Mouse (Mus musculus) heart, embryonic 13.5 days (tissue): ENCODE results near the gene Zfp85. TPM values are rescaled to one million over a fixed set of nuclear protein-coding genes. Genes with fewer than 3 reads are reported as not detected.
"Not testable (repeated sequence)": the region's sequence is repeated elsewhere in the genome, so short reads cannot be mapped to it uniquely, and the experiment has no call there.

Experiments used
- ATAC-seq: fragments of 200-750 bp; cut with Nextera tagmentation; 2 replicates; pipeline ENCODE4 v1.8.0; 2017; ENCODE audit warnings: moderate TSS enrichment; ENCODE audit not compliant: insufficient number of reproducible peaks, low FRiP score, low TSS enrichment; ENCODE audit errors: extremely low read depth
- H3K27ac ChIP-seq: fragments of 300-500 bp; sonication (generic); replicated peaks from 2 replicates; pipeline ENCODE4 v1.5.1; 2015; ENCODE audit warnings: moderate library complexity, mild to moderate bottlenecking, inconsistent platforms
- H3K27me3 ChIP-seq: fragments of 300-500 bp; sonication (generic); replicated peaks from 2 replicates; pipeline ENCODE4 v1.6.1; 2015; ENCODE audit warnings: mild to moderate bottlenecking, inconsistent platforms
- H3K36me3 ChIP-seq: fragments of 300-500 bp; sonication (generic); 2 replicates; pipeline ENCODE4 v1.6.1; 2015; ENCODE audit warnings: mild to moderate bottlenecking, inconsistent platforms
- H3K4me1 ChIP-seq: fragments of 300-500 bp; sonication (generic); 2 replicates; pipeline ENCODE4 v1.6.1; 2015; ENCODE audit warnings: inconsistent platforms
- H3K4me2 ChIP-seq: fragments of 300-500 bp; sonication (generic); 2 replicates; pipeline ENCODE4 v1.6.1; 2015; ENCODE audit warnings: inconsistent platforms, mild to moderate bottlenecking, moderate library complexity
- H3K4me3 ChIP-seq: fragments of 300-500 bp; sonication (generic); 2 replicates; pipeline ENCODE4 v1.5.1; 2015; ENCODE audit warnings: moderate library complexity, mild to moderate bottlenecking, inconsistent platforms
- H3K9ac ChIP-seq: fragments of 300-500 bp; sonication (generic); 2 replicates; pipeline ENCODE4 v1.6.1; 2015; ENCODE audit warnings: inconsistent platforms, mild to moderate bottlenecking, moderate library complexity
- H3K9me3 ChIP-seq: fragments of 300-500 bp; sonication (generic); 2 replicates; pipeline ENCODE4 v1.6.1; 2016; ENCODE audit warnings: inconsistent platforms
- WGBS: fragments of 180-500 bp; shearing (Covaris S2); methylation state at CpG from one replicate; pipeline ENCODE4 v1.1.7; 2015; ENCODE audit warnings: mixed read lengths; 5-methylcytosine and 5-hydroxymethylcytosine counted together
- polyA plus RNA-seq: library from polyadenylated mRNA; unstranded; fragments of >200 nt; fragmentation: Nextera tagmentation; extraction: Ambion mirVana; gene quantifications from 2 replicates; pipeline ENCODE4 v1.2.1, GENCODE M21; 2015

The Zfp85 gene
- polyA plus RNA-seq, 1 experiment from 2014 or later, result 2.4 TPM

DNA sequence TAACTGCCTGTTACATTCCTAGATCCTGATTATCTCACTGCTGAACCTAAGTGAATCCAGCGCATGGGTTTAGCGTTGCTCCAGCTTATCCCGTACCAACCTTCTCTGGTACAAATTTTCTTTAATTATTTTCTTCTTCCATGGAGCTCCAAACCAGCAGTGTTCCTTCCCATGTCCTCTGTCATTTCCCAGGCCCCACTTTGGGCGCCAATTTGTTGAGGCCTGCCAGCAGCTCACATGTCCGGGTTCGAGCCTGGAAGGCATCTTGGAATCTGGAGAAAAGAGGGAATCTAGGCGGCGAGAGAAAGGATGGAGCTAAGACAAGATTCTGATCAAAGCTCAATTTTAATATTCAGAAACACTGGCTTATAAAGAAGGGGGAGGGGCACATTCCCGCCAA, 20.6 kb downstream of the Zfp85 start:
- not testable (repeated sequence) for H3K36me3 ChIP-seq, H3K4me3 ChIP-seq, H3K27me3 ChIP-seq, H3K9ac ChIP-seq, H3K27ac ChIP-seq, H3K4me1 ChIP-seq, H3K4me2 ChIP-seq, ATAC-seq
- WGBS, result 85% methylated on average over 9 of the region's 9 CpGs
- peaks cover 17% of the 10 kb centered on the region for H3K9me3 ChIP-seq

DNA sequence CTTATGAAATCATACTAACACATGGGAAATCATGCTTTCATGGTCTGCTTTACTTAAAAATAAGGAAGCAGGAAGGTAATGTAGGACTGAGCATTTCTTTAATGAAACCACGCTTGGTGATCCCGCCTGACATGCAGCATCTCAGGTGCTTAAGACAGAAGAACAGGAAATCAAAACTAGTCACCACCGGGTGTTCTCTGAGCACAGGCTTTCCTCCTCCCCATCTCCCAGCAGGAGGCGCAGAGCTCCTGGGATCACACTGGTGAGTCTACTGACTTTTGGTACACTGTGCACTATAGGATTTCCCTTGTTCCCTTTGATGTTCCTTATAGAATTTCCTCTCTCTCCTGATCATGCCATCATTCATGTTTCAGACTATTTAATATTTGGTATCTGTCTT, 25.6 kb downstream of the Zfp85 start:
- Histone ChIP-seq H3K9me3 (peaks cover 11% of the 10 kb centered on the region), H3K27ac (peak overlapping the region; percentile 32; the same call in 1 of the 2 replicates), H3K4me1 (peaks cover 13% of the 10 kb centered on the region), H3K4me2 (peak overlapping the region; percentile 76), H3K4me3 (peak overlapping the region; percentile 68), H3K9ac (peak overlapping the region; percentile 84; the same call in 1 of the 2 replicates)
- H3K27me3 ChIP-seq, ATAC-seq, H3K36me3 ChIP-seq: not testable (repeated sequence)
- WGBS, result 54% methylated on average over 4 of the region's 4 CpGs

DNA sequence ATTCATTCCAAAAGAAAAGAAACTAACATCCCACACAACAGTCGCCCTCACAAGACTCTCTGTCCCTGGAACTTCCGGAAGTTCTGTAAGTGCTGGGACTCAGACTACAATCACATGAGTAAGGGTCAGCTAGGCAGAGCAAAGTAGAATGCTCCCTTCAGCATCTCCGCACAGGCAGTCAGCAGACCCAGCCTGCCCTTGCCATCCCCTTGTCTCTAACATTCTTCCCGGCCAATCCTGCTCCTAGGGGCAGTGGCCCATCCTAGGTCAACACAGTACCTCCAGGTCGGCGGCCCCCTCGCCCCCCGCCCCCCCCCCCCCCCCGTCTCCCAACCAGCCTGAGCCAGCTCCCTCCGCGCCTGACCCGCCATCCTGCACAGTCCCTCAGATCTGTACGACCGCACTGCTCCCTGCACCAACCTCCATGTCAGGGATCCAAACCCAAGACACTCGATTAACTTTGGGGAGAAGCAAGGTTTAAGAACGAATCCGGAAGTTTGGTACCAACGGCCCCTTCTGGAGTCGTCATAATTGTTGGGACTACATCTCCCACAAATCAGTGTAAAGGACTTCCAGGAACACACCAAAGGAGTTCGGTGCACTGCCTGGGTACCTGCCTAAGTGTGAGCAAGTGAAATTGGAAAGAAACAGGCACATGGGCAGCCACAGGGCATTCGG, 26.2 kb downstream of the Zfp85 start, which contains the start of gene Zfp65:
Zfp65 (minus strand) TSS at position 533 of the 678 bp plus-strand sequence.
- Histone ChIP-seq H3K36me3 (no peaks in the 10 kb centered on the region), H3K4me3 (peak within 1 kb of the TSS; percentile 68), H3K4me1 (peaks cover 13% of the 10 kb centered on the region), H3K27me3 (no peaks in the 10 kb centered on the region), H3K4me2 (peak within 1 kb of the TSS; percentile 76), H3K27ac (peak within 1 kb of the TSS; percentile 32; the same call in 1 of the 2 replicates), H3K9me3 (peaks cover 4% of the 10 kb centered on the region; the same call in 1 of the 2 replicates), H3K9ac (peak within 1 kb of the TSS; percentile 84)
- ATAC-seq, result no peak
- 6% methylated on average over 17 of the region's 21 CpGs for WGBS

DNA sequence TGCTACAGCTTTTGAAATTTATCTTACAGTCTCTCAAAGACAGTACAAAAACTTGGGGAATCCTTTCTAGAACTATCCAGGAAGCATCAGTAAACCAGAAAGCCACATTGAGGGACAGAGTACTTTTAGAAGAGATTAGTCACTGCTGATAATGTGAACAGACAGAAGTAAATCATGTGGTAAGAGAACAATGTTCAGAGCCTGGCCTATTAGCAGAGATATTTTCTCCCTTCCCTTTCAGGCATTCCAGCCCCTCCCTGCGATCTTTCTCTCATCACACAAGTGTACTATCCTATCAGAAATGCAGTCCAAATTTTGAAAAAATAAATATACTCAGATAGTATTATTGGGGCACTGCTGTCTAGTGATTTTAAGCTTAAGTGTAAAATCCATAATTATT, 26.9 kb downstream of the Zfp85 start:
- Histone ChIP-seq H3K36me3 (no peaks in the 10 kb centered on the region), H3K4me2 (peak overlapping the region; percentile 76), H3K27ac (0 out of 2 replicates have a peak overlapping the region, but pooled peaks have one; percentile 32), H3K4me3 (peak overlapping the region; percentile 68), H3K9ac (peak overlapping the region; percentile 84; the same call in 1 of the 2 replicates), H3K9me3 (no peaks in the 10 kb centered on the region), H3K27me3 (no peaks in the 10 kb centered on the region), H3K4me1 (peaks cover 17% of the 10 kb centered on the region)
- 60% methylated on average over 1 of the region's 1 CpGs for WGBS
- ATAC-seq, result no peak

DNA sequence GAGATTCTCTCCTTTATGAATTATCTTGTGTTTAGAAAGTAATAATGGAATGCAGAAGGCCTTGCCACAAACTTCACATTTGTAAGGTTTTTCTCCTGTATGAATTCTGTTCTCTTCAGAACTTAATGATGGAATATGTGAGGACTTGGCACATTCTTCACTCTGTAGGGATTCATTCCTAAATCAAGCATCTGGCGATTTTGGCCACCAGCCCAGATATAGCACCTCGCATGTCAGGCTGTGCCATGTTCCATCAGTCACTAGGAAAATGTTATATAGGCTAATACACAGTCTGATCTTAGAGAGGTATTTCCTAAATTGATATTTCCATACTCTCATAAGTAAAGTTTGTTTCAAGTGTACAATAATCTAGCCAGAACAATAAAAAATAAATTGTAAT, 29.7 kb downstream of the Zfp85 start:
- WGBS, result 50% methylated on average over 2 of the region's 2 CpGs
- H3K36me3 ChIP-seq, H3K27ac ChIP-seq, H3K4me3 ChIP-seq, ATAC-seq, H3K27me3 ChIP-seq, H3K9ac ChIP-seq, H3K4me2 ChIP-seq, H3K9me3 ChIP-seq: not testable (repeated sequence)
- peaks cover 20% of the 10 kb centered on the region for H3K4me1 ChIP-seq

DNA sequence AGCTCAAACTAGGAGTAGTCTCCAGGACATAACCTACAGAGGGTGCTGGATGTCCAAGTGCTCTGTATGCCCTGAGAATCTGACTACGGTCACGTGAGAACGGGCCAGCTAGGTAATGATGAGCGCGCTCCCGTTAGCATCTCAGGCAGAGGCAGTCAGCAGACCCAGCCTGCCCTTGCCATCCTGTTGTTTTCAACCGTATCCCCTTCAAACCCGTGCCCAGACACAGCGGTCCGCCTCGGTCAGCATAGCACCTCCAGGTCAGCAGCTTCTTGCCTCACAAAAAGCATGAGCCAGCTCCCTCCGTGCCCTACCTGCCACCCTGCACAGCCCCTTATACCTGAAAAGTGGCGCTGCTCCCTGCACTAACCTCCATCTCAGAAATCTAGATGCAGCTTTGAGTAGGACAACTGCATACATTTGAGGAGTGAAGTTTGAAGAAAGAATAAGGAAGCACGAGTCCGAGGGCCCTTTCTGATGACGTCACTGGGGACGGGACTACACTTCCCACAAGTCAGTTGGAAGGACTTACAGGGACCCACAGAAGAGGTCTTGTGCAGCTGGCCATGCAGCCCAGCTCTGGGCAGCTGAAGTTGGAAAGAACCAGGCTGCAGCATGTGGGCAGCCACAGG, 31.1 kb downstream of the Zfp85 start:
- Histone ChIP-seq H3K9ac (peak overlapping the region; percentile 87), H3K36me3 (no peaks in the 10 kb centered on the region), H3K4me3 (peak overlapping the region; percentile 76), H3K4me1 (peaks cover 20% of the 10 kb centered on the region), H3K9me3 (no peaks in the 10 kb centered on the region), H3K4me2 (peak overlapping the region; percentile 75), H3K27me3 (no peaks in the 10 kb centered on the region), H3K27ac (peak overlapping the region; percentile 68)
- 0% methylated on average over 17 of the region's 17 CpGs for WGBS
- peak; percentile 92 for ATAC-seq

Other genes with a start within 250 kb of the Zfp85 start
- not detected in 2 replicates for gene Gm26965, start 229.1 kb downstream of the Zfp85 start, polyA plus RNA-seq
- 13.3 and 15.4 TPM in 2 replicates for gene Zfp87, start 229.1 kb downstream of the Zfp85 start, polyA plus RNA-seq
- 5.7 and 7.3 TPM in 2 replicates for gene Zfp748, start 201.4 kb downstream of the Zfp85 start, polyA plus RNA-seq
- gene Zfp729b, start 145.5 kb downstream of the Zfp85 start, polyA plus RNA-seq, result 2.1 and 2.3 TPM in 2 replicates
- 0.29 TPM in 1 of 2 replicates, not detected in the other for gene Gm49345, start 117.5 kb downstream of the Zfp85 start, polyA plus RNA-seq
- 1.1 and 1.8 TPM in 2 replicates for gene Zfp729a, start 117.4 kb downstream of the Zfp85 start, polyA plus RNA-seq
- 6.7 and 7.8 TPM in 2 replicates for gene Zfp738, start 68.2 kb downstream of the Zfp85 start, polyA plus RNA-seq
- 3.7 and 4.4 TPM in 2 replicates for gene Zfp65, start 26.1 kb downstream of the Zfp85 start, polyA plus RNA-seq
- gene Zfp493, start 24.5 kb upstream of the Zfp85 start, polyA plus RNA-seq, result 1.2 and 1.9 TPM in 2 replicates
- 4.0 and 4.1 TPM in 2 replicates for gene Zfp273, start 58.5 kb upstream of the Zfp85 start, polyA plus RNA-seq
- 1.3 and 1.7 TPM in 2 replicates for gene Gm10037, start 75.9 kb upstream of the Zfp85 start, polyA plus RNA-seq
- not detected in 2 replicates for gene BC048507, start 108.1 kb upstream of the Zfp85 start, polyA plus RNA-seq